Mouse (Mus musculus): ENCODE results near the gene Neurl4.

Gene Neurl4

DNA sequence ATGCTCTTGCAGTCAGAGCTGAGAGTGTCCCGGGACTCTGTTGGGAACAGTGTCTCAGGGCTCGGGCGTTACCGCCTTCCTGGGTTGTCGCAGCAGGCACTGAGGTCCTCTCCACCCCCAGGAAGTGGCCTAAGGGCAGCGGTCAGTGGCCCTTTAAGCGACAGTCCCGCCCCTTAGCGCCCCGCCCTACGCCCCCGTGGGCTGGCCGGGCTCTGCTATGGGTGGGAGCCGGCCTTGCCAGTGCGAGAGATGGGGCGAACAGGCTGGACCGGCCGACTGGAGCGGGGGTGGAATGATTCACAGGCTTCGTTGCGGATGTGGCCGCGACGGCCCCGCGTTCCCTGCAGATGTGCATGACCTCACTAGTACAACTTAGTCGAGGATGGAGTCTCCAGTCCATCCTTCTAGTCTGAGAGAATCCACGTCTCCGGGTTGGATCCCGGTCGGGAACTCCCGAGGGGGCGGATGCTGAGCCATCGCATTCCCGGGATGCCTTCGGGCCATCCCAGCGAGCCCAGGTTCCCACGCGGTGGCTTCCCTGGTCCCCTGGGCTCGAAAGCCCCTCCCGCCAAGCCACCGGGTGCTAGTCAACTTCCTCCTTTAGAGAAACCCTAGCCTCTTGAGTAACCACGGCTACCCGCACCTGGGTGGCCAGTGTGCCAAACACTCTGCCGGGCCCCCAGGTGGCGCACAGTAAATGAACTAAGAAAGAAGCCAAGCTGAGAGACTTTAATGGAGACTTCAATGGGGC is 19.8 kb upstream of the Neurl4 start, which contains the start of gene Kctd11:
Gene Kctd11 (minus strand): TSS at position 554 of the 751 bp plus-strand sequence.
- in situ Hi-C loops (cut with MseI, MboI): no loop called here

GRCm38 (mm10) chr11:69881787-69882670 is 18.8 kb upstream of the Neurl4 start:
- in situ Hi-C loops (cut with MseI, MboI): no loop called here

GRCm38 (mm10) chr11:69883066-69883465 is 17.8 kb upstream of the Neurl4 start:
- in situ Hi-C loops (cut with MseI, MboI): no loop called here

- in situ Hi-C loops (cut with MseI, MboI): no loop called here
These were observed 17.2 kb upstream of the Neurl4 start for GRCm38 (mm10) chr11:69883527-69884151.

DNA sequence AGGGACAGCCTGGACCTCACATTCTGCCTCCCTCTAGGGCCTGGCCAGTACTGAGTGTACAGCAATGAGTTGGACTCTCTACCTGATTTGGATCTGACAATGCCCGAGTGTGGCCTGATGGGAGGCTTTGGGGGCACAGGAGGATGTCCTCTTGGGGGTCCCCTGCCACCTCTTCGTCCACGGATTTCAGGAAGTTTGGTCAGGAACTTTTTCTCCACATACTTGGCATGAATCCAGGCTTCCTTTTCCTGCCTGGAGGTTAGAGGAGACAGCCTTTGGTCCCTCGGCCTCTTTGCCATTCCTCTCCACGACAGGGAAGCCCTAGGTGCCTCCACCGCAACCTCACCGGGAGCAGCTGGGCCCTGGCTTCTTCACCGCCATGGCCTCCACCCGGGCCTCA is 16.6 kb upstream of the Neurl4 start:
- in situ Hi-C loops (cut with MseI, MboI): no loop called here

DNA sequence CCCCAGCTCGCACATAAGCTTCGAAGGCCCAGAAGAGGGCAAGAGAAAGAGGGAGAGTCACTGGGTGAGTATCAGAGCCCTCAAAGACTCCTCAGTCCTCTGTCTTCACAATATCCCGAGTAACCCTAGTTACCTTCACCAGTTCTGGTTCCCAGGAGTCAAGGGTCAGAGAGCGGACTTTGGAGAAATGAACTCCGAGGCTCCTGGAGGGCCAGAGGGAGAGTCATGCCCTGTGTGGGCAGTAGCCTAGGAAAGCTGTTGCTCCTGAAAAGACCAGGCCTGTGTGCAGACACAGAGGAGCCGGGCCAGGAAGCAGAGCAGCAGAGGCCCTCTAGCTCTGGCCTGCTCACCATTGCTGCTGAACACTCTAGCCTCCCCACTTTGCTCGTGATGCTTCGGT is 16.2 kb upstream of the Neurl4 start:
- in situ Hi-C loops (cut with MseI, MboI): no loop called here

DNA sequence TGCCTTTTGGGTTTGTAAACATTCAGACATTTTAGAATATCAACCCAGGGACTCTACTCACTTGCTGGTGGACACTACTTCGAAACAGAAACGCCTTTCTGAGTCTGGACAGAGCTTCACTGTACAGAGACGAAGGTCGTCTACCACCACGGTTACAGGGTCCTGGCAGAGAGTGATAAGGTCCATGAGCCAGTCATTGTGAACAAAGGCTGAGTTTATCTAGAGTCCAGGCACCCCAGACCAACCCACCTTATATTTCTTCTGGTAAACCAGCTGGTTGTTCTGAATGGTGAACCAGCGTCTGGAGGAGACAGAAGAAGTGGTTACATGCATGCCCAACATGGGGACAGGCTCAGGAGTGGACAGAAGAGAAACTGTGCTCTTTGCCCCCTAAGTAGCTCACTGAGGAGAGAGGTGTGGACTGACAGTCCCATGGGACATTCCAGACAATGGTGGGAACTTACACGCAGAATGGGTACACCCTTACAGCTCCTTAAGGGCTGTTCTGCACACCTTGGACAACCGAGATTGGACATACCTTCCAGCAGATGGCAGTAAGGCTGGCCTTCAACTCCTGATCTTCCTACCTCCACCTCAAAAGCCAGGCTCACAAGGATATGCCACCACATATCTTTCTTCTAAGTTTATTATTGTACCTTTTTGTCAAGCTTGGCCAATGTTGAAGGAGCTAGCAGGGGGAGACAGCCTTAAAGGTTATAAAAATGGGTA is 13.8 kb upstream of the Neurl4 start:
- in situ Hi-C loops (cut with MseI, MboI): no loop called here

- in situ Hi-C loops (cut with MseI, MboI): no loop called here
These were observed 9.4 kb upstream of the Neurl4 start for GRCm38 (mm10) chr11:69891482-69891881.

DNA sequence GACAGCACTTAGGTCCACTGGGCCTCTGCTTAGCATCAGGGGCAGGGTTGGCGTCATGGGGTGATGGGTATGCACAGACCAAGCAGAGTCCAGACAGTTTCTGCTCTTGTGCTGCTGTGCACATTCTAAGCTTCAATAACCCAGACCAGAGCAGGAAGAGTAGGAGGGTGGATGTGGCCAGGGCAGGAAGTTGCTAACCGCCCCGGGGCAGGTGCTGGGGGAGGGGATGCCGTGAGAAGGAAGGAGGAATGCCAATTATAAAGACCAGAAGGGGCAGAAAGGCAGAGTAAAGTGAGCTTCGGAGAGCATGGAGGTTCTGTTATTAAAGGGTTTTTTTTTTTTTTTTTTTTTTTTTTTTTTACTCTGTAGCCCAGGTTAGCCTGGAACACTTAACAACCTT is 6.2 kb upstream of the Neurl4 start:
- in situ Hi-C loops (cut with MseI, MboI): no loop called here

- in situ Hi-C loops (cut with MseI, MboI): no loop called here
These were observed 5.6 kb upstream of the Neurl4 start, which contains the start of gene Acap1 for GRCm38 (mm10) chr11:69895291-69895690. Gene Acap1 (minus strand): TSS chr11:69895539.

GRCm38 (mm10) chr11:69899870-69900269 is 1.0 kb upstream of the Neurl4 start:
- in situ Hi-C loops (cut with MseI, MboI): no loop called here

GRCm38 (mm10) chr11:69901406-69901846 is 554 bp downstream of the Neurl4 start:
- in situ Hi-C loops (cut with MseI, MboI): no loop called here

GRCm38 (mm10) chr11:69901993-69902392 is 1.1 kb downstream of the Neurl4 start:
- in situ Hi-C loops (cut with MseI, MboI): no loop called here

GRCm38 (mm10) chr11:69902972-69903371 is 2.1 kb downstream of the Neurl4 start:
- in situ Hi-C loops (cut with MseI, MboI): no loop called here

GRCm38 (mm10) chr11:69904311-69904710 is 3.4 kb downstream of the Neurl4 start:
- in situ Hi-C loops (cut with MseI, MboI): no loop called here

- in situ Hi-C loops (cut with MseI, MboI): no loop called here
These were observed 7.8 kb downstream of the Neurl4 start for GRCm38 (mm10) chr11:69908645-69909044.

- in situ Hi-C loops (cut with MseI, MboI): no loop called here
These were observed 8.3 kb downstream of the Neurl4 start for GRCm38 (mm10) chr11:69909174-69909573.

DNA sequence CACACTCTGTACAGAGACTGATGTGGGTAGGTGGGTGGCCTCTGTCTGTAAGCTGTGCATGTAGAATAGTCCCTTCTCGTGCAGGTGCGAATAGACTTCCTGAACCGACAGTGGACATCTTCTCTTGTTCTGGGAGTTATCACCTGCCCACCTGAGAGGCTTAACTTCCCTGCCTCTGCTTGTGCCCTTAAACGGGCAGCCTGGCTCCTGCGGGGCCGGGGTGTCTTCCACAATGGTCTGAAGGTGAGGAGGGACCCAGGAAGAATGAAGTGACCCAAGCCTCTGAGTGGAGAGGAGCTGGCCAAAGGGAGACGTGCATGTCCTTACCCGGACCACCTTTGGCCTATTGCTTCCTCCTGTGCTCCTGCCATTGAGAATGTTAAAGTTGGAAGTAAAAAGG is 9.3 kb downstream of the Neurl4 start:
- in situ Hi-C loops (cut with MseI, MboI): no loop called here

DNA sequence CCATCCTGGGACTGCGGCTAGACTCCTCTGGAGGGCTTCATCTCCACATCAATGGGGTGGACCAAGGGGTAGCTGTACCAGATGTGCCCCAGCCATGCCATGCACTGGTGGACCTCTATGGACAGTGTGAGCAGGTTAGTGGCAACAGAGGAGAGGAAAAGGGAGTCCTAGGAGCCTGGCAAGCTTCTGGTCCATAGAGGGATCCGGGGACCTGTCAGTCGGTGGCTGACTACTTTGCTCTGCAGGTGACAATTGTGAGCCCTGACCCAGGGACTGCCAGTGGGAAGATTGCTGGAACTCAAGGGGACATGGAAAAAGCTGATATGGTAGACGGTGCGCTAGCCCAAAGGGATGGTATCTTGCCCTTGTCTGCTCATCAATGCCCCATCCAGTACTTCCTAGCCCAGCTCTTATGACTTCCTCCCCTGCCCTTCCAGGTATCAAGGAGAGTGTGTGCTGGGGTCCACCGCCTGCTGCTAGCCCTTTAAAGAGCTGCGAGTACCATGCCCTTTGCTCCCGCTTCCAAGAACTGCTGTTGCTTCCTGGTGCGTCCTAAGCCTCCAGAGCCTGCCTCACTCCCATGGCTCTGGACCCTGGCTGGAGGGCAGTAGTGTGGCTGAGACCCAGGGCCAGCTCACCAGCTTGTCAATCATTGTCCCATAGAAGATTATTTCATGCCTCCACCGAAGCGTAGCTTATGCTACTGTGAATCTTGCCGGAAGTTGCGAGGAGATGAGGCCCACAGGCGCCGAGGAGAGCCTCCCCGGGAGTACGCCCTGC is 10.1 kb downstream of the Neurl4 start:
- in situ Hi-C loops (cut with MseI, MboI): no loop called here

GRCm38 (mm10) chr11:69911701-69912100 is 10.8 kb downstream of the Neurl4 start:
- in situ Hi-C loops (cut with MseI, MboI): no loop called here

Measured in mouse trophoblast stem cell (cell line).